Mouse (Mus musculus) neural tube, embryonic 12.5 days (tissue): Measurements from ENCODE around the gene Aar2. TPM values are rescaled to one million over a fixed set of nuclear protein-coding genes. Genes with fewer than 3 reads are reported as not detected.

ENCODE experiments used
- ATAC-seq: fragments of 200-750 bp; cut with Nextera tagmentation; 2 replicates; pipeline ENCODE4 v1.8.0; 2017; ENCODE audit warnings: low read depth, mild to moderate bottlenecking, moderate TSS enrichment, moderate library complexity; ENCODE audit not compliant: low FRiP score
- H3K27ac ChIP-seq: fragments of 300-500 bp; sonication (generic); 2 replicates; pipeline ENCODE4 v1.5.1; 2016
- H3K27me3 ChIP-seq: fragments of 300-500 bp; sonication (generic); replicated peaks from 2 replicates; pipeline ENCODE4 v1.6.1; 2016; ENCODE audit warnings: mild to moderate bottlenecking
- H3K36me3 ChIP-seq: fragments of 300-500 bp; sonication (generic); 2 replicates; pipeline ENCODE4 v1.6.1; 2016; ENCODE audit warnings: mild to moderate bottlenecking
- H3K4me1 ChIP-seq: fragments of 300-500 bp; sonication (generic); 2 replicates; pipeline ENCODE4 v1.6.1; 2016
- H3K4me2 ChIP-seq: fragments of 300-500 bp; sonication (generic); replicated peaks from 2 replicates; pipeline ENCODE4 v1.6.1; 2016; ENCODE audit warnings: mild to moderate bottlenecking
- H3K4me3 ChIP-seq: fragments of 300-500 bp; sonication (generic); 2 replicates; pipeline ENCODE4 v1.5.1; 2016
- H3K9ac ChIP-seq: fragments of 300-500 bp; sonication (generic); 2 replicates; pipeline ENCODE4 v1.6.1; 2016; ENCODE audit warnings: mild to moderate bottlenecking
- H3K9me3 ChIP-seq: fragments of 300-500 bp; sonication (generic); 2 replicates; pipeline ENCODE4 v1.6.1; 2016; ENCODE audit warnings: mild to moderate bottlenecking
- WGBS: fragments of 180-500 bp; shearing (Covaris S2); methylation state at CpG from one replicate; pipeline ENCODE4 v1.1.7; 2016; 5-methylcytosine and 5-hydroxymethylcytosine counted together
- polyA plus RNA-seq: library from polyadenylated mRNA; unstranded; fragments of >200 nt; fragmentation: Nextera tagmentation; extraction: Ambion mirVana; gene quantifications from 2 replicates; pipeline ENCODE4 v1.2.1, GENCODE M21; 2016

The Aar2 gene
- polyA plus RNA-seq, 1 experiment from 2014 or later, result 44.2 TPM

GRCm38 (mm10) chr2:156529726-156530125, 17.7 kb upstream of the Aar2 start:
- no peak for ATAC-seq
- 0 out of 2 replicates have a peak, but pooled peaks cover 2% of the 10 kb centered on the region for H3K36me3 ChIP-seq
- H3K27ac ChIP-seq, result no peak overlapping the region
- H3K9me3 ChIP-seq, result no peaks in the 10 kb centered on the region
- H3K4me3 ChIP-seq, result no peak overlapping the region
- no peak overlapping the region for H3K9ac ChIP-seq
- H3K4me2 ChIP-seq, result no peak overlapping the region
- no peaks in the 10 kb centered on the region for H3K27me3 ChIP-seq
- H3K4me1 ChIP-seq, result no peaks in the 10 kb centered on the region
- 50% methylated on average over 2 of the region's 2 CpGs for WGBS

- Histone ChIP-seq H3K27me3 (no peaks in the 10 kb centered on the region), H3K9ac (no peak overlapping the region), H3K27ac (no peak overlapping the region), H3K9me3 (no peaks in the 10 kb centered on the region), H3K4me1 (no peaks in the 10 kb centered on the region), H3K4me2 (no peak overlapping the region), H3K4me3 (no peak overlapping the region), H3K36me3 (peaks cover 2% of the 10 kb centered on the region; the same call in 1 of the 2 replicates)
- WGBS, result 87% methylated on average over 2 of the region's 2 CpGs
- no peak for ATAC-seq
These were observed 14.2 kb upstream of the Aar2 start for GRCm38 (mm10) chr2:156533160-156533559.

GRCm38 (mm10) chr2:156538817-156539555, 8.4 kb upstream of the Aar2 start:
- Histone ChIP-seq H3K36me3 (no peaks in the 10 kb centered on the region; the same call in none of the 2 replicates), H3K27ac (no peak overlapping the region), H3K4me3 (no peak overlapping the region), H3K27me3 (no peaks in the 10 kb centered on the region), H3K9ac (no peak overlapping the region), H3K4me1 (no peaks in the 10 kb centered on the region), H3K9me3 (no peaks in the 10 kb centered on the region), H3K4me2 (no peak overlapping the region)
- ATAC-seq, result no peak
- 88% methylated on average over 7 of the region's 7 CpGs for WGBS

GRCm38 (mm10) chr2:156540991-156541390, 6.4 kb upstream of the Aar2 start:
- 92% methylated on average over 7 of the region's 7 CpGs for WGBS
- Histone ChIP-seq H3K27ac (no peak overlapping the region), H3K27me3 (no peaks in the 10 kb centered on the region), H3K4me2 (no peak overlapping the region), H3K9me3 (no peaks in the 10 kb centered on the region), H3K9ac (no peak overlapping the region), H3K36me3 (no peaks in the 10 kb centered on the region; the same call in none of the 2 replicates), H3K4me1 (no peaks in the 10 kb centered on the region), H3K4me3 (no peak overlapping the region)
- no peak for ATAC-seq

GRCm38 (mm10) chr2:156542410-156542809, 5.0 kb upstream of the Aar2 start:
- Histone ChIP-seq H3K27me3 (no peaks in the 10 kb centered on the region), H3K9ac (no peak overlapping the region), H3K4me2 (no peak overlapping the region), H3K9me3 (no peaks in the 10 kb centered on the region), H3K27ac (no peak overlapping the region), H3K4me1 (0 out of 2 replicates have a peak, but pooled peaks cover 3% of the 10 kb centered on the region), H3K36me3 (no peaks in the 10 kb centered on the region; the same call in none of the 2 replicates), H3K4me3 (no peak overlapping the region)
- WGBS, result 82% methylated on average over 8 of the region's 8 CpGs
- no peak for ATAC-seq

- Histone ChIP-seq H3K4me2 (no peak overlapping the region), H3K9ac (no peak overlapping the region), H3K27ac (no peak overlapping the region), H3K9me3 (no peaks in the 10 kb centered on the region), H3K36me3 (no peaks in the 10 kb centered on the region; the same call in none of the 2 replicates), H3K27me3 (no peaks in the 10 kb centered on the region), H3K4me3 (no peak overlapping the region), H3K4me1 (peaks cover 11% of the 10 kb centered on the region)
- ATAC-seq, result no peak
- 73% methylated on average over 3 of the region's 3 CpGs for WGBS
These were observed 3.6 kb upstream of the Aar2 start for GRCm38 (mm10) chr2:156543804-156544203.

GRCm38 (mm10) chr2:156552421-156552820, 5.0 kb downstream of the Aar2 start:
- H3K27me3 ChIP-seq, result no peaks in the 10 kb centered on the region
- H3K4me3 ChIP-seq, result no peak overlapping the region
- H3K4me1 ChIP-seq, result peaks cover 15% of the 10 kb centered on the region
- no peak for ATAC-seq
- H3K36me3 ChIP-seq, result peaks cover 50% of the 10 kb centered on the region
- 92% methylated on average over 4 of the region's 4 CpGs for WGBS
- no peaks in the 10 kb centered on the region for H3K9me3 ChIP-seq
- H3K9ac ChIP-seq, result no peak overlapping the region
- H3K27ac ChIP-seq, result no peak overlapping the region
- no peak overlapping the region for H3K4me2 ChIP-seq

GRCm38 (mm10) chr2:156561808-156562207, 14.4 kb downstream of the Aar2 start:
- no peak overlapping the region for H3K9ac ChIP-seq
- no peaks in the 10 kb centered on the region for H3K27me3 ChIP-seq
- no peak overlapping the region for H3K4me2 ChIP-seq
- WGBS, result 93% methylated on average over 2 of the region's 2 CpGs
- H3K4me3 ChIP-seq, result no peak overlapping the region
- H3K27ac ChIP-seq, result no peak overlapping the region
- no peaks in the 10 kb centered on the region for H3K4me1 ChIP-seq
- H3K9me3 ChIP-seq, result no peaks in the 10 kb centered on the region
- no peak for ATAC-seq
- H3K36me3 ChIP-seq, result peaks cover 39% of the 10 kb centered on the region

GRCm38 (mm10) chr2:156563557-156563956, 16.2 kb downstream of the Aar2 start:
- Histone ChIP-seq H3K4me3 (no peak overlapping the region), H3K27me3 (no peaks in the 10 kb centered on the region), H3K9me3 (no peaks in the 10 kb centered on the region), H3K9ac (no peak overlapping the region), H3K4me1 (no peaks in the 10 kb centered on the region), H3K4me2 (no peak overlapping the region), H3K36me3 (peaks cover 40% of the 10 kb centered on the region), H3K27ac (no peak overlapping the region)
- WGBS, result 90% methylated on average over 5 of the region's 5 CpGs
- ATAC-seq, result no peak

- H3K4me3 ChIP-seq, result no peak overlapping the region
- 87% methylated on average over 2 of the region's 2 CpGs for WGBS
- no peak overlapping the region for H3K27ac ChIP-seq
- no peaks in the 10 kb centered on the region for H3K4me1 ChIP-seq
- ATAC-seq, result no peak
- no peaks in the 10 kb centered on the region for H3K27me3 ChIP-seq
- H3K4me2 ChIP-seq, result no peak overlapping the region
- no peak overlapping the region for H3K9ac ChIP-seq
- peaks cover 32% of the 10 kb centered on the region for H3K36me3 ChIP-seq
- no peaks in the 10 kb centered on the region for H3K9me3 ChIP-seq
These were observed 19.1 kb downstream of the Aar2 start for GRCm38 (mm10) chr2:156566512-156566911.

GRCm38 (mm10) chr2:156568647-156569046, 21.3 kb downstream of the Aar2 start:
- no peak for ATAC-seq
- H3K27ac ChIP-seq, result no peak overlapping the region
- no peak overlapping the region for H3K9ac ChIP-seq
- no peaks in the 10 kb centered on the region for H3K4me1 ChIP-seq
- H3K36me3 ChIP-seq, result peaks cover 30% of the 10 kb centered on the region
- H3K4me3 ChIP-seq, result no peak overlapping the region
- no peak overlapping the region for H3K4me2 ChIP-seq
- no peaks in the 10 kb centered on the region for H3K9me3 ChIP-seq
- no peaks in the 10 kb centered on the region for H3K27me3 ChIP-seq
- WGBS, result 97% methylated on average over 7 of the region's 7 CpGs

GRCm38 (mm10) chr2:156569261-156569660, 21.9 kb downstream of the Aar2 start:
- H3K4me2 ChIP-seq, result no peak overlapping the region
- H3K4me1 ChIP-seq, result no peaks in the 10 kb centered on the region
- no peak for ATAC-seq
- H3K27me3 ChIP-seq, result no peaks in the 10 kb centered on the region
- H3K27ac ChIP-seq, result no peak overlapping the region
- H3K4me3 ChIP-seq, result no peak overlapping the region
- WGBS, result 94% methylated on average over 3 of the region's 3 CpGs
- H3K9me3 ChIP-seq, result no peaks in the 10 kb centered on the region
- H3K9ac ChIP-seq, result no peak overlapping the region
- H3K36me3 ChIP-seq, result peaks cover 30% of the 10 kb centered on the region

- Histone ChIP-seq H3K9me3 (no peaks in the 10 kb centered on the region), H3K27ac (no peak overlapping the region), H3K4me1 (no peaks in the 10 kb centered on the region), H3K4me2 (no peak overlapping the region), H3K36me3 (peaks cover 30% of the 10 kb centered on the region), H3K9ac (no peak overlapping the region), H3K4me3 (no peak overlapping the region), H3K27me3 (no peaks in the 10 kb centered on the region)
- 85% methylated on average over 6 of the region's 6 CpGs for WGBS
- no peak for ATAC-seq
These were observed 24.1 kb downstream of the Aar2 start for GRCm38 (mm10) chr2:156571521-156571920.
